Mouse (Mus musculus) c-Kit-positive CD71-negative TER-119-negative erythroid progenitor cells, embryonic 14.5 days (primary cell): ENCODE data around the gene Psg26.
"Not testable (repeated sequence)": the region's sequence is repeated elsewhere in the genome, so short reads cannot be mapped to it uniquely, and the experiment has no call there.

Source experiments
- DNase-seq: peaks from one replicate; pipeline ENCODE4 v3.0.0-alpha.2; 2013; ENCODE audit warnings: low read depth

The Psg26 gene

DNA sequence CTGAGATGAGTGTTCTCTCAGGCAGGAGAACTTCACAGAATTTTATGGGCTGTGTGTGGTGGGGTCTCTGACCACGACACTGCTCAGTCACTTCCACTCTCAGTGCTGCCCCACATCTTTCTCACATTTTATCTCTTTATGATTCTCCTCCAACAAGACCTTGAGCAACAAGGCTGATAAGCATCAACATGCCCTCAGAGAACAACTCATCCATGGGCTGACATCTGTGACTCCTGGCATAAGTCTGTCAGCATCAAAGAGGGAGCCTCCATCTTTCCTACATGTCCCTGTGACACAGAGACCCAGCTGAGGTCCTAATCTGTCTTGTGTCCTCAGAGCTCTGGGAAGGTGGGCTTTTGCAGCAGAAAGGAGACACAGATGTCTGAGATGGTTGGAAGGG, at the start of gene Psg26:
Gene Psg26 (minus strand): TSS at position 101 of the 400 bp plus-strand sequence.
- no peak for DNase-seq

DNA sequence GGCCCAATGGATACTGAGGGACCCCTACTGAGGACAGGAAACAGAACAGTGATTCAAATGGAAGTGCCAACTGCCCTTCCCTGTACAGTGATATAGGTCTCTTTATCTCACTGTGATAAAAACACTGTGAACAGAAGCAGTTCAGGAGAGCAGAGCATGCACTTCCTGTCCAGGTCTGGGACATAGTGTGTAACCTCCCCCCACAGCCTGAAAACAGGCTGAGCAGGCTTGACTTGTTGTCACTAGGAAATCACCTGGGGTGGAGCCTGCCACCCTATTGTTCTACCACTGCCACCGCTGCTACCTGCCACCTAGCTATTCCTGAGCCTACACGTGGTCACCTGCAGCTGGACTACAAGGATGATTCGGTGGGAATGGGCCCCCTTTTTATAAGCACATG, 49.4 kb upstream of the Psg26 start:
- no peak for DNase-seq

DNA sequence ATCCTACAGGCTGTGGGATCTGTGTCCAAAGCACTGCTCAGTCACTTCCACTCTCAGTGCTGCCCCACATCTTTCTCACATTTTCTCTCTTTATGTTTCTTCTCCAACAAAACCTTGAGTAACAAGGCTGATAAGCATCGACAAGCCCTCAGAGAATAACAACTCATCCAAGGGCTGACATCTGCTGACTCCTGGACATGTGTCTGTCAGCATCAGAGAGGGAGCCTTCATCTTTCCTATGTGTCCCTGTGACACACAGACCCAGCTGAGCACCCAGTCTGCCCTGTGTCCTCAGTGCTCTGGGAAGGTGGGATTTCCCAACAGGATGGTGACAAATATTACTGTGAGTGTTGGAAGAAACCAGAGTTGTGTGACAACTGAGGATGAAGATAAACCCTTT, 48.2 kb upstream of the Psg26 start, which contains the start of gene Psg25:
Gene Psg25 (minus strand): TSS at position 101 of the 400 bp plus-strand sequence.
- DNase-seq, result no peak

DNA sequence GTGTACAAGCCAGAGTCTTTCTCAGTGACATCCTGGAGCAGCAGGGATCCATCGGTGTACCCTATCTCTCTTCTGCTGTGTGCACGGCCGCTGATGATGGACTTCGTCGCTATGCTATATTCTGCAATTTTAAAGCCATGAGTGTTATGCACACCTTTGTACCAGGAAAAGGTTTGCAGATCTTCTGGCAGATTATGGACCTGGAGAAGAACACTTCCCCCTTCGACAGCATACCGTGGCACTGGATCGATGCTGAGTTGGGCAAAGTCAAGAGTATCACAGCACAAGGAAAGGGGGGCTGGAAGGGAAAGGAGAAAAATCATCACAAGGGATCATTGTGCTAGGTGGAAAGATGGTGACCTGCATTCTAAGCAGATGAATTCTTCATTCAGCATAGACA, 40.7 kb upstream of the Psg26 start:
- no peak for DNase-seq

DNA sequence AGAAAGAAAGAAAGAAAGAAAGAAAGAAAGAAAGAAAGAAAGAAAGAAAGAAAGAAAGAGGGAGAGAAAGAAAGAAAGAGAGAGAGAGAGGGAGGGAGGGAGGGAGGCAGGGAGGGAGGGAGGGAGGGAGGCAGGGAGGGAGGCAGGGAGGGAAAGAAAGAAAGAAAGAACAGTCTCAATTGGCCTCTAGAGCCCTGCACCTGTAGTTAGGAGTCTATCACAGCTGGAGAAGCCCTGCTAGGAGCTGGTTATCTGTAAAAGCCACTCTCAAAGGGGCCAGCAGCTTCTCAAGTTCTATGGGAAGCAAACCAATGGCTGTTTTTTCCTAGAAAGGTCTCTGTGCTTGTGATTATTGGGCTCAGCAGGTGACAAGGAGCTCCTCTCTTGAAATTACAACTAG, 28.9 kb upstream of the Psg26 start:
- not testable (repeated sequence) for DNase-seq

DNA sequence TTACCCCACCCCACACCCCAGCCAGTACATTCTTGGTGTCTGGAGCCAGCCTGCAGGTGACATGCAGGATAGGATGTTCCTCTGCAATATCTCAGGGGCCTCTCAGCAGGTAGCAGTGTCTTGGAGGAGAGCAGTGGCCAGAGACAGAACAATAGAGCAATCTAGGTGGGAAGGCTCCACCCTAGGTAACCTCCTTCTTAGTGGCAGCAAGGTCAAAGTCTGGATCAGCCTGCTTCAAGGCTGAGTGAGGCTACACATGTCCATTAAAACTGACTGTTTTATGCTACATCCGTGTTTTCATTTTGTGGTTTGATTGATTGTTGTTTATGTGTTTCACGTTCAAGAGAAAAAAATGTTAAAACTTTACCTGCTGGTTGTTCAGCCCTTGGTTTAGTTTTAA, 28.4 kb upstream of the Psg26 start:
- DNase-seq, result not testable (repeated sequence)

DNA sequence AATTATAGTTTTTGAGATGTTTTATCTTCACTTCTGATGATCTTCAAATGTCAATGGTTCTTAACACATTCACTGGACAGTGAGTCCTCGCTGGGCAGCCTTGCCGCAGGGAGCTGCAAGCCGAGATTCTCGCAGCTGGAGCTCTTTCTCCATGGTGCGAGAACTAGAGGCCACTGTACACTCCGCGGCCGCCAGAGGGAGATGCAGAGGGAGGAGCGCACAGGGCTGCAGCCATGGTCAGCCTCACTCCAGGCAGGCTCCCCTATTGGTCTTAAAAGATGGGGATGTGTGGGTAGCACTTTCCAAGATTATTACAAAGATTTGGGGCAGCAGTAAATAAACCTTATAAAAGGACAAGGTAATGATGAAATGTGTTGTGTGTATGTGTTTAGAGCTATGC, 27.5 kb upstream of the Psg26 start:
- no peak for DNase-seq

DNA sequence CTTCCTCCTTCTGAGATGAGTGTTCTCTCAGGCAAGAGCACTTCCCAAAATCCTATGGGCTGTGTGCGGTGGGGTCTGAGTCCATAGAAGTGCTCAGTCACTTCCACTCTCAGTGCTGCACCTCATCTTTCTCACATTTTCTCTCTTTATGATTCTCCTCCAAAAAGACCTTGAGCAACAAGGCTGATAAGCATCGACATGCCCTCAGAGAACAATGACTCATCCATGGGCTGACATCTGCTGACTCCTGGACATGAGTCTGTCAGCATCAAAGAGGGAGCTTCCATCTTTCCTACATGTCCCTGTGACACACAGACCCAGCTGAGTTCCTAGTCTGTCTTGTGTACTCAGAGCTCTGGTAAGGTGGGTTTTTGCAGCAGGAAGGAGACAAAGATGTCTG, 52.0 kb downstream of the Psg26 start, which contains the start of gene Psg28:
Gene Psg28 (minus strand): TSS at position 101 of the 400 bp plus-strand sequence.
- DNase-seq, result not testable (repeated sequence)
